8 mouse cellular contexts compared by ENCODE assay signal in the genomic region with DNA sequence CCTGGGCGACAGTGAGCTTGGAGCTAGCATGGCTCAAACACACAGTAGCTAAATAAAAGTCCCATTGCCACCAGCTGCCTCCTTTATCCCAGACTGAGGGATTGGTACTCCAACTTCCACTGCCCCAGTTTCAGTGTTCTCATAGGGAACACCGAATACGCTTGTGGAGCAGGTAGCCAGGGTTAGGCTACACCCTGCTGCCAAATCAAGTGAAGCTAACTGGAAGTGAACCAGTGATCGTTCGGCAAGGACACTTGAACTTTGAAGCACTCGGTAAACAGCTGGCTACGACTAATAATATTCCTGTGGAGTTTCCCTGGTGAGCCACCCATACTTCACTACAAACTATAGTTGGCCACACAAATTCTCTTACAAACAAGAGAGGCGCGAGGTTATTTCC. TPM values are rescaled to one million over a fixed set of nuclear protein-coding genes. Genes with fewer than 3 reads are reported as not detected.
DNase-seq lines count a peak whose midpoint lies in the region; ATAC-seq and TF ChIP-seq lines count a peak whose summit lies in the region.

No protein-coding gene starts in this region.

- TF ChIP-seq CTCF in ES-Bruce4 (IDR thresholded peaks at IDR 0.05; ENCODE audit: low read depth, low read length), result no peak

- H3K4me3 ChIP-seq in ES-Bruce4 (ENCODE audit: low read depth, low read length), result no peak overlapping the region
- peak overlapping the region; percentile 90 for H3K4me3 ChIP-seq in brown adipose tissue, adult 24 weeks (ENCODE audit: insufficient read depth, low read depth, low read length)
- no peak overlapping the region for H3K4me3 ChIP-seq in intestine, embryonic 14.5 days (ENCODE audit: low read depth, low read length)
- peak overlapping the region; percentile 93 for H3K4me3 ChIP-seq in lung, embryonic 16.5 days (ENCODE audit: low read length)

- H3K4me2 ChIP-seq in intestine, embryonic 14.5 days (ENCODE audit: low read length), result peak overlapping the region; percentile 90
- peak overlapping the region; percentile 87 for H3K4me2 ChIP-seq in lung, embryonic 16.5 days (ENCODE audit: low read depth, low read length)

- no peaks in the 10 kb centered on the region for H3K9me3 ChIP-seq in ES-Bruce4 (replicated peaks; ENCODE audit: control insufficient read depth, insufficient read depth, low read length, poor library complexity, severe bottlenecking)
- H3K9me3 ChIP-seq in intestine, embryonic 14.5 days (ENCODE audit: control insufficient read depth, low read length), result no peaks in the 10 kb centered on the region
- H3K9me3 ChIP-seq in lung, embryonic 16.5 days (ENCODE audit: control insufficient read depth, low read length), result no peaks in the 10 kb centered on the region

- no peaks in the 10 kb centered on the region for H3K36me3 ChIP-seq in ES-Bruce4 (ENCODE audit: control insufficient read depth, insufficient read depth, low read length, poor library complexity, severe bottlenecking)
- no peaks in the 10 kb centered on the region for H3K36me3 ChIP-seq in intestine, embryonic 14.5 days (ENCODE audit: control insufficient read depth, insufficient read depth, low read length)
- H3K36me3 ChIP-seq in lung, embryonic 16.5 days (ENCODE audit: control insufficient read depth, insufficient read depth, low read length), result no peaks in the 10 kb centered on the region

- ATAC-seq in intestine, embryonic 14.5 days (replicated peaks; ENCODE audit: low FRiP score, low TSS enrichment, low read depth), result no peak
- no peak for ATAC-seq in lung, embryonic 16.5 days (ENCODE audit: low read depth)

- no peak for TF ChIP-seq POLR2A in ES-Bruce4 (IDR thresholded peaks at IDR 0.05; ENCODE audit: insufficient read depth, low read length)

- peak overlapping the region; percentile 87; the same call in 1 of the 2 replicates for H3K9ac ChIP-seq in ES-Bruce4 (ENCODE audit: low read depth, poor library complexity, severe bottlenecking)
- H3K9ac ChIP-seq in intestine, embryonic 14.5 days (ENCODE audit: low read length), result no peak overlapping the region; the same call in 1 of the 2 replicates
- H3K9ac ChIP-seq in lung, embryonic 16.5 days (ENCODE audit: low read length), result peak overlapping the region; percentile 89

- no peak for TF ChIP-seq EP300 in ES-Bruce4 (IDR thresholded peaks at IDR 0.05; ENCODE audit: insufficient read depth, low read depth, low read length)

- H3K27ac ChIP-seq in ES-Bruce4 (ENCODE audit: insufficient read depth, low read length), result no peak overlapping the region
- H3K27ac ChIP-seq in brown adipose tissue, adult 24 weeks (replicated peaks; ENCODE audit: low read depth, low read length), result peak overlapping the region; percentile 87
- no peak overlapping the region for H3K27ac ChIP-seq in intestine, embryonic 14.5 days (ENCODE audit: low read depth)
- no peak overlapping the region for H3K27ac ChIP-seq in lung, embryonic 16.5 days (ENCODE audit: low read length)

- DNase-seq in intestine, embryonic 14.5 days (ENCODE audit: low spot score), result no peak
- no peak for DNase-seq in Muller cell, postnatal 12 days (ENCODE audit: inconsistent ontology term)
- no peak for DNase-seq in layer of hippocampus, postnatal 36 days
- DNase-seq in MN1 (ENCODE audit: low spot score), result no peak
- no peak for DNase-seq in yolk sac, embryonic 10.5 days (ENCODE audit: low spot score)

- H3K27me3 ChIP-seq in ES-Bruce4 (ENCODE audit: control insufficient read depth, insufficient read depth, low read length, poor library complexity, severe bottlenecking), result no peaks in the 10 kb centered on the region
- H3K27me3 ChIP-seq in intestine, embryonic 14.5 days (replicated peaks; ENCODE audit: control insufficient read depth, insufficient read depth, low read length), result no peaks in the 10 kb centered on the region
- H3K27me3 ChIP-seq in lung, embryonic 16.5 days (ENCODE audit: control insufficient read depth, insufficient read depth, low read depth, low read length), result no peaks in the 10 kb centered on the region

- WGBS in intestine, embryonic 14.5 days, result 66% methylated on average over 9 of the region's 9 CpGs
- 64% methylated on average over 9 of the region's 9 CpGs for WGBS in lung, embryonic 16.5 days

- H3K4me1 ChIP-seq in ES-Bruce4 (ENCODE audit: control insufficient read depth, insufficient read depth, low read length), result no peaks in the 10 kb centered on the region
- peaks cover 18% of the 10 kb centered on the region for H3K4me1 ChIP-seq in brown adipose tissue, adult 24 weeks (ENCODE audit: control insufficient read depth, insufficient read depth, insufficient read length, low read length)
- peaks cover 13% of the 10 kb centered on the region for H3K4me1 ChIP-seq in intestine, embryonic 14.5 days (replicated peaks; ENCODE audit: control insufficient read depth, insufficient read depth, low read length)
- peaks cover 24% of the 10 kb centered on the region for H3K4me1 ChIP-seq in lung, embryonic 16.5 days (replicated peaks; ENCODE audit: control insufficient read depth, insufficient read depth, low read length)

RNA-seq across cellular contexts. Expression of a gene that starts 1.6 kb away (rescaled TPM):
- polyA plus RNA-seq in ES-Bruce4 (2011; ENCODE audit: insufficient read depth, insufficient read length, low read depth, missing spikeins), result 22.5 and 24.6 TPM in 2 replicates
- 18.6 and 70.7 TPM in 2 replicates for polyA plus RNA-seq in brown adipose tissue, adult 24 weeks (2012; ENCODE audit: insufficient read depth, insufficient read length, missing spikeins)
- polyA plus RNA-seq in intestine, embryonic 14.5 days (2014; fragmentation: Nextera tagmentation; extraction: Ambion mirVana), result 36.0 and 39.6 TPM in 2 replicates
- polyA plus RNA-seq in lung, embryonic 16.5 days (2015; fragmentation: Nextera tagmentation; extraction: Ambion mirVana), result 36.8 and 39.5 TPM in 2 replicates
- 10 to 100 TPM; 21.8 to 22.5 TPM for total RNA-seq in layer of hippocampus, postnatal 36 days (2021)

Comparison
In these comparisons a context has a peak if more than half of its experiments do, and no peak if none do; other contexts are left out.
1. H3K4me3 ChIP-seq: peak in brown adipose tissue, adult 24 weeks (single experiment) and lung, embryonic 16.5 days (single experiment); none in ES-Bruce4 (single experiment) and intestine, embryonic 14.5 days (single experiment).